Mouse (Mus musculus) liver, embryonic 14.5 days (tissue): ENCODE results near the gene Ikzf2. TPM values are rescaled to one million over a fixed set of nuclear protein-coding genes. Genes with fewer than 3 reads are reported as not detected.

Experiments used
- ATAC-seq: fragments of 200-750 bp; cut with Nextera tagmentation; 2 replicates; pipeline ENCODE4 v1.8.0; 2017; ENCODE audit warnings: moderate number of reproducible peaks, mild to moderate bottlenecking, moderate library complexity; ENCODE audit not compliant: insufficient read depth
- DNase-seq, 3 experiments: peaks; one replicate each; pipeline ENCODE4 v3.0.0-alpha.2; 2012 to 2013; ENCODE audit warnings: low read depth in 3 of 3, low spot score in 3 of 3
- H3K27ac ChIP-seq: fragments of 300-500 bp; sonication (generic); 2 replicates; pipeline ENCODE4 v1.5.1; 2014; ENCODE audit warnings: moderate library complexity, mild to moderate bottlenecking, control low read depth, inconsistent platforms
- H3K27me3 ChIP-seq: fragments of 300-500 bp; sonication (generic); 2 replicates; pipeline ENCODE4 v1.6.1; 2014; ENCODE audit warnings: mild to moderate bottlenecking, low read length, moderate library complexity; ENCODE audit not compliant: control insufficient read depth, insufficient read depth
- H3K36me3 ChIP-seq: fragments of 300-500 bp; sonication (generic); replicated peaks from 2 replicates; pipeline ENCODE4 v1.6.1; 2014; ENCODE audit warnings: low read depth; ENCODE audit not compliant: control insufficient read depth, insufficient read depth
- H3K4me1 ChIP-seq, 2 experiments: fragments of 200-500 bp in 1 of 2; fragments of 300-500 bp in 1 of 2; sonication (generic) in 1 of 2; replicated peaks; 2 replicates each; pipeline ENCODE4 v1.6.1; 2012 to 2014; ENCODE audit warnings: antibody characterized with exemption in 1 of 2, inconsistent platforms in 1 of 2, low read length in 1 of 2; ENCODE audit not compliant: control insufficient read depth in 2 of 2, insufficient read depth in 2 of 2
- H3K4me2 ChIP-seq: fragments of 300-500 bp; sonication (generic); 2 replicates; pipeline ENCODE4 v1.6.1; 2014; ENCODE audit warnings: low read depth, mild to moderate bottlenecking, control low read depth, moderate library complexity
- H3K4me3 ChIP-seq, 2 experiments: fragments of 200-500 bp in 1 of 2; fragments of 300-500 bp in 1 of 2; sonication (generic) in 1 of 2; 2 replicates each; pipeline ENCODE4 v1.5.1; 2012 to 2014; ENCODE audit warnings: low read depth in 2 of 2, low read length in 2 of 2, mild to moderate bottlenecking in 2 of 2, control low read depth in 1 of 2, inconsistent platforms in 1 of 2, moderate library complexity in 1 of 2; ENCODE audit not compliant: insufficient read depth in 1 of 2
- H3K9ac ChIP-seq: fragments of 300-500 bp; sonication (generic); replicated peaks from 2 replicates; pipeline ENCODE4 v1.6.1; 2014; ENCODE audit warnings: mild to moderate bottlenecking, control low read depth, moderate library complexity
- H3K9me3 ChIP-seq: fragments of 300-500 bp; sonication (generic); 2 replicates; pipeline ENCODE4 v1.6.1; 2016; ENCODE audit warnings: low read length, mixed read lengths; ENCODE audit not compliant: control insufficient read depth
- CTCF ChIP-seq: IDR thresholded peaks from 2 replicates; pipeline ENCODE4 v1.5.1; 2016; ENCODE audit warnings: antibody characterized with exemption, low read depth, control low read depth
- EP300 ChIP-seq: IDR thresholded peaks from 2 replicates; pipeline ENCODE4 v1.6.1; 2016; ENCODE audit warnings: antibody characterized with exemption, low read depth
- WGBS: fragments of 180-500 bp; shearing (Covaris S2); extraction: QIAGEN DNeasy Blood & Tissue Kit; methylation state at CpG from one replicate; pipeline ENCODE4 v1.1.7; 2014; ENCODE audit not compliant: insufficient replicate concordance; 5-methylcytosine and 5-hydroxymethylcytosine counted together
- polyA plus RNA-seq, 2 experiments: library from polyadenylated mRNA; depleted of rRNA in 1 of 2; stranded (reverse) in 1 of 2; unstranded in 1 of 2; fragments of >200 nt; fragmentation: Nextera tagmentation in 1 of 2; extraction: Ambion mirVana in 1 of 2; gene quantifications; 2 replicates each; pipeline versions ENCODE4 v1.2.1 to v1.2.3; 2012 to 2014

Gene Ikzf2
- polyA plus RNA-seq, 2 experiments, result 0.19 to 0.30 TPM

DNA sequence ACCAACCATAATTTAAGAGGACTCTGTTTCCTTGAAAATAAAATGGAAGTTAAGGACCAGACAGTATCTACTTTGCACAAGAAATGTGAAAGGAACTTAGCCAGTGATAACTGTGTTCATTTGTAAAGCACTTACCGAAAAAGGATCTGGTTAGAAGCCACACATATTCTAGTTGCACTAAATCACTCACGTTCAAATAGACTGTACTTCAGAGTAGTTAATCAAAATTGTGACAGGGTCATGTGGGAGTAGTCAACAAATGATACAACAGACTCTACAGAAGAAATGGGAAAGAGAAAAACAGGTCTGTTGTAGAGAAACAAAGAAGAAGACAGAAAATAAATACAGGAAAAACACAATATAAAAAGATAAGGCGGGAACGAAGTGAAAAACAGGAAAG is 158.3 kb downstream of the Ikzf2 start:
- 14% methylated on average over 4 of the region's 4 CpGs for WGBS
- H3K4me1 ChIP-seq, result no peaks in the 10 kb centered on the region
- no peak overlapping the region for H3K9ac ChIP-seq
- ATAC-seq (no peak), DNase-seq (no peak)
- H3K36me3 ChIP-seq, result no peaks in the 10 kb centered on the region
- H3K4me2 ChIP-seq, result no peak overlapping the region
- H3K27me3 ChIP-seq, result no peaks in the 10 kb centered on the region
- H3K9me3 ChIP-seq, result no peaks in the 10 kb centered on the region
- H3K27ac ChIP-seq, result no peak overlapping the region
- H3K4me3 ChIP-seq, result no peak overlapping the region
- no peak for TF ChIP-seq EP300

DNA sequence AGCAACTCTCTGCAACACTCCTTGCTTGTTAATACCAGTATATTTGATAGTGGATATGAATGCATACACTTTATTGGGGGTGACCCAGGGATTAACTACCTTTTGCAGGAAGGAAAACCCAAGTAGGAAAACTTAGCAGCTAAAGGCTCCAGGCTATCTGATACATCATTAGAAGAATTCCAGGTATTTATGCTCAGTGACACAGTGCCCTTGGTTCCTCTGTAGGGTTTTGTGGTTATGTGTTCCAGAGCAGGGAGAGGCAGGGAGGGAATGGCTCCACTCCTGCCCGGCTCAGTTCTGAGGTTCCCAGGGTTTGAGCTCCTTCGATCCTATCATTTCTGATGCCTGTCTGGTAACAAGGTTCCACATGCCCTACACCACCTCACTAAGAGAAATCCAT is 165.4 kb downstream of the Ikzf2 start:
- 84% methylated on average over 2 of the region's 2 CpGs for WGBS
- Histone ChIP-seq H3K4me1 (peaks cover 7 to 10% of the 10 kb centered on the region in 2 experiments), H3K9me3 (no peaks in the 10 kb centered on the region), H3K4me3 (no peak overlapping the region), H3K36me3 (no peaks in the 10 kb centered on the region), H3K27me3 (no peaks in the 10 kb centered on the region), H3K9ac (no peak overlapping the region), H3K4me2 (no peak overlapping the region), H3K27ac (no peak overlapping the region)
- ATAC-seq (no peak), DNase-seq (no peak)
- TF ChIP-seq EP300 (no peak), CTCF (no peak)

DNA sequence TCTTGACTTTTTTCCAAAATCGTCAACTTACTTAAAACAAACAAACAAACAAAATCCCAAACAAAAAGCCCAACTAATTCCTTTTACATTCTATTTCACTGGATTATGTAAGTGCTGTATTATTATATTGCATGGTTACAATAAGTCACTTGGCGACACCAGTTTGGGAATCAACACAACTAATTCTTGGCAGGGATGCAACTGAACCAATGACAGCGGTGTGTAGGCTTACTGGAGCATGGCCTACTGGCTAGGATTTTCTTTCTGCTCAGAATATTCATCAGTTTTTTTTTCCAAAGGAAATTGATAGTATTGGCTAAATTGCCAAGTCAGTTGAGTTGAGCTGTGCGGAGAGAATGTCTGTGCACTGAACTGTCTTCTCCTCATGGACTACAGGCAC is 167.7 kb downstream of the Ikzf2 start:
- H3K27ac ChIP-seq, result no peak overlapping the region
- no peak overlapping the region for H3K9ac ChIP-seq
- WGBS, result 84% methylated on average over 4 of the region's 4 CpGs
- peaks cover 25 to 26% of the 10 kb centered on the region in 2 experiments for H3K4me1 ChIP-seq
- no peaks in the 10 kb centered on the region for H3K9me3 ChIP-seq
- ATAC-seq, result no peak
- no peak overlapping the region for H3K4me2 ChIP-seq
- H3K4me3 ChIP-seq, result no peak overlapping the region
- DNase-seq, result no peak
- no peaks in the 10 kb centered on the region for H3K36me3 ChIP-seq
- H3K27me3 ChIP-seq, result no peaks in the 10 kb centered on the region
- TF ChIP-seq CTCF (no peak), EP300 (no peak)

DNA sequence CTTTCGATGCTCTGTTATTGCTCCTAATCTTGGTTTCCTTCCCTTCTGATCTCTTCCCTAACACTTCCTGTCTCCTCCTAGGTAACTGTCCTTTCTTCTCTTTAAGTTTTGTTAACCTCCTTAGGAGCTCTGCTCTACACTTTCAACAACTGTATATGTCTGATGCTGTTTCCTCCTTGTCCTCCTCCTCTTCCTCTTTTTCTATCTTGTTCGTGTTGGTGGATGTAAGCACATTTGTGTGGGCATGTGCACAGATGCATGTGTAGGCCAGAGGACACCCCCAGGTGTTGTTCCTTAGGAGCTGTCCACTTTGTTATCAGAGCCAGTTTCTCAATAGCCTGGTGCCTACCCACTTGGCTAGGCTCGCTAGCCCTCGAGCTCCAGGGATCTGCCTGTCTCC is 169.0 kb downstream of the Ikzf2 start:
- ATAC-seq, result no peak
- TF ChIP-seq EP300 (no peak), CTCF (no peak)
- Histone ChIP-seq H3K4me2 (no peak overlapping the region), H3K9me3 (no peaks in the 10 kb centered on the region), H3K27ac (no peak overlapping the region), H3K9ac (no peak overlapping the region), H3K27me3 (no peaks in the 10 kb centered on the region), H3K36me3 (no peaks in the 10 kb centered on the region), H3K4me1 (peaks cover 35 to 36% of the 10 kb centered on the region in 2 experiments), H3K4me3 (no peak overlapping the region)
- WGBS, result 33% methylated on average over 4 of the region's 4 CpGs
- DNase-seq, result no peak

DNA sequence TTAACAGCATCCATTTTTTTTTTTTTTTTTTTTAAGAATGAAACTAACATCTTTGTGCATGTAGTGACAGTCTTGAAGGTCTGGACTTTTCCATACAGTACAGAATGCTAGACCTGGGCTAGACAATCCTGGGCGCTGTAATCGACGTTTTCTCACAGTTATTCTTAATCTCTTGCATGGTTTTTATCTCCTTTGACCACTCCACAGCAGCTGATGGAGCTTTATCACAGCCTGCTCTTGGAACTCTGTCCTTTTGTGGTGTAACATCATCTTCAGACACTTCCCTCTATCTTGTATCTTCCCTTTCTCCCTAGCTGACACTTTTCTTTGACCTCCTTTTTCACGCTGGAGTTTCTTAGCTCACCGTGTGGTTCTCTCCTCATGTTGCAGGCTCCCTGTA is 170.9 kb downstream of the Ikzf2 start:
- Histone ChIP-seq H3K9me3 (no peaks in the 10 kb centered on the region), H3K4me1 (peaks cover 38% of the 10 kb centered on the region in 2 experiments), H3K9ac (peak overlapping the region; percentile 27; the same call in 1 of the 2 replicates), H3K4me2 (peak overlapping the region; percentile 40), H3K36me3 (no peaks in the 10 kb centered on the region), H3K27me3 (no peaks in the 10 kb centered on the region), H3K27ac (no peak overlapping the region), H3K4me3 (no peak overlapping the region)
- DNase-seq (peak in 2 of 3 experiments; percentile 43 to 56), ATAC-seq (peak; percentile 71)
- TF ChIP-seq CTCF (no peak), EP300 (peak; percentile 86)
- WGBS, result 3% methylated on average over 5 of the region's 5 CpGs
